Mouse (Mus musculus) ES-E14 (cell line): ENCODE measurements at regions not wholly inside any gene's neighbourhood (a gene's known extent, or its start where the extent isn't known, plus 50 kb on each side); places are given as distances from the start of the nearest gene placed in this dataset.

ENCODE experiments used
- DNase-seq: peaks from one replicate; pipeline ENCODE4 v3.0.0-alpha.2; 2013; ENCODE audit warnings: low read depth, low spot score
- H3K27ac ChIP-seq: 2 replicates; pipeline ENCODE4 v1.5.1; 2012; ENCODE audit warnings: low read depth, mild to moderate bottlenecking, low read length, moderate library complexity, mixed read lengths; ENCODE audit not compliant: poor library complexity, insufficient read depth, severe bottlenecking
- H3K36me3 ChIP-seq: 2 replicates; pipeline ENCODE4 v1.6.1; 2012; ENCODE audit warnings: mild to moderate bottlenecking, low read length, moderate library complexity, mixed read lengths; ENCODE audit not compliant: control insufficient read depth, poor library complexity, insufficient read depth, severe bottlenecking
- H3K4me1 ChIP-seq, 2 experiments: fragments of 150-350 bp in 1 of 2; sonication (generic) in 1 of 2; 2 replicates each; pipeline ENCODE4 v1.6.1; 2012; ENCODE audit warnings: low read length in 2 of 2, mild to moderate bottlenecking in 1 of 2, mixed read lengths in 1 of 2; ENCODE audit not compliant: control insufficient read depth in 2 of 2, insufficient read depth in 2 of 2, poor library complexity in 1 of 2
- H3K4me3 ChIP-seq, 2 experiments: fragments of 150-350 bp in 1 of 2; sonication (generic) in 1 of 2; 2 replicates each; pipeline ENCODE4 v1.5.1; 2012; ENCODE audit warnings: low read length in 2 of 2, low read depth in 1 of 2, mild to moderate bottlenecking in 1 of 2, mixed read lengths in 1 of 2; ENCODE audit not compliant: insufficient read depth in 1 of 2, poor library complexity in 1 of 2, severe bottlenecking in 1 of 2
- H3K9ac ChIP-seq: 2 replicates; pipeline ENCODE4 v1.6.1; 2012; ENCODE audit warnings: low read depth, mild to moderate bottlenecking, low read length, mixed read lengths; ENCODE audit not compliant: poor library complexity, insufficient read depth, severe bottlenecking
- H3K9me3 ChIP-seq: fragments of 150-350 bp; sonication (generic); 2 replicates; pipeline ENCODE4 v1.6.1; 2012; ENCODE audit warnings: low read depth, mild to moderate bottlenecking, low read length; ENCODE audit not compliant: control insufficient read depth, insufficient read depth
- CHD2 ChIP-seq: IDR thresholded peaks from 2 replicates; pipeline ENCODE4 v1.6.1; 2014; ENCODE audit warnings: mild to moderate bottlenecking, low read depth, low read length, inconsistent platforms
- HCFC1 ChIP-seq: IDR thresholded peaks from 2 replicates; pipeline ENCODE4 v1.6.1; 2012; ENCODE audit warnings: low read length, inconsistent platforms, borderline replicate concordance; ENCODE audit not compliant: insufficient read depth
- MAFK ChIP-seq: IDR thresholded peaks from 2 replicates; pipeline ENCODE4 v1.6.1; 2014; ENCODE audit warnings: mild to moderate bottlenecking, low read depth, low read length, inconsistent platforms; ENCODE audit not compliant: insufficient read depth
- ZC3H11A ChIP-seq: IDR thresholded peaks from 2 replicates; pipeline ENCODE4 v1.6.1; 2012; ENCODE audit warnings: low read depth, mild to moderate bottlenecking, inconsistent platforms, low read length, borderline replicate concordance
- ZNF384 ChIP-seq: IDR thresholded peaks from 2 replicates; pipeline ENCODE4 v1.6.1; 2012; ENCODE audit warnings: low read depth, low read length, inconsistent platforms
- in situ Hi-C, 2 experiments: fragments of 600-800 bp; cut with MboI; formaldehyde crosslinking; loops; one replicate each; pipeline ENCODE4 v1.15.1; 2025; ENCODE audit warnings: low sequenced_read_pairs in 2 of 2, inconsistent platforms in 1 of 2; ENCODE audit not compliant: unreplicated experiment in 2 of 2

DNA sequence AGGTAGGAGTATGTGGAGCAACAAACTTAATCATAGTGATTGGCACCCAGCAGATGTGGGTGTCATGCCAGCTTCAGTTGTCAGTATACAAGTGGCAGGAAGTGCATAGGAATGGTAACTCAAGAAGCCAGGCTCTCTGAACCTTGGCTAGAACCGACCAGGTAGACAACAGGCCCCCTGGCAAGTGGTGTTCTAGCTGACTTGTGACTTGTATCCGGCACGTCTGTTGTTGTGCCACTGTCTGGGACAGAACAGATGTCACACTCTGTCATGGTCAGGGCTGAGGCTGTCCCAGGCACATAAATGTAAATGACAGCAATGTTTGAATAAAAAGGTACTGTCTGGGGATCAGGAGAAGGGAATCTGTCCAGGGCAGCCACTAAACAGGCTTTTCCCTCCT, 316.0 kb downstream of the Gm49356 start:
- H3K9ac ChIP-seq, result no peak overlapping the region
- no peak for DNase-seq
- no peak overlapping the region for H3K27ac ChIP-seq
- H3K9me3 ChIP-seq, result no peaks in the 10 kb centered on the region
- TF ChIP-seq CHD2, result no peak
- no peak for TF ChIP-seq HCFC1
- no peak for TF ChIP-seq MAFK
- TF ChIP-seq ZC3H11A, result no peak
- no peak for TF ChIP-seq ZNF384
- no peak overlapping the region for H3K4me3 ChIP-seq
- no peaks in the 10 kb centered on the region for H3K36me3 ChIP-seq
- in situ Hi-C loops, result no loop called here
- peaks cover 0 to 12% of the 10 kb centered on the region in 2 experiments; a peak in 2 of 4 replicates for H3K4me1 ChIP-seq

DNA sequence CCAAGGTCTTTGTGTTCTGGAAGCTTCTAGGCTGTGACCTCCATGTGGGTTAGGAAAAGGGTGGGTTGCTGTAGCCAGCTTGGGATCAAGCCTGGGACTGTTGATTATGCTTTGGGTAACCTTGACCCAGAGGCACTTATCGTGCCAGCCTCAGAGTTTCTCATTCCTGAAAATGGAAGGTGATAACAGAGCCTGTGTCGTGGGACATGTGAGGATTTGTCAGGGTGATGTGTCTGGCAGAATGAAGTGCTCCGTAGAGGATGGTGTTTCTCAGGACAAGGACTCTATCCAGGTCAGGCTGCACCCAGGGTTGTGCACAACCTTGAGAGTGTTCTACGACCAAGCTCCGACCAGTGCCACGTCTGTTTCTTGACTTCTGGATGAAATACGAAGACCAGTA, 316.4 kb downstream of the Gm49356 start:
- Histone ChIP-seq H3K27ac (no peak overlapping the region), H3K9me3 (no peaks in the 10 kb centered on the region), H3K9ac (no peak overlapping the region), H3K4me3 (no peak overlapping the region), H3K36me3 (no peaks in the 10 kb centered on the region), H3K4me1 (peaks cover 0 to 12% of the 10 kb centered on the region in 2 experiments; a peak in 2 of 4 replicates)
- TF ChIP-seq MAFK, result no peak
- TF ChIP-seq CHD2, result no peak
- no peak for TF ChIP-seq ZC3H11A
- no peak for TF ChIP-seq HCFC1
- TF ChIP-seq ZNF384, result no peak
- DNase-seq, result no peak
- in situ Hi-C loops, result no loop called here

- H3K4me1 ChIP-seq, result peaks cover 0 to 12% of the 10 kb centered on the region in 2 experiments; a peak in 2 of 4 replicates
- no peaks in the 10 kb centered on the region for H3K36me3 ChIP-seq
- in situ Hi-C loops, result no loop called here
- TF ChIP-seq ZNF384, result no peak
- TF ChIP-seq ZC3H11A, result no peak
- no peak for TF ChIP-seq CHD2
- TF ChIP-seq HCFC1, result no peak
- TF ChIP-seq MAFK, result no peak
- no peak overlapping the region for H3K27ac ChIP-seq
- DNase-seq, result peak; percentile 27
- no peak overlapping the region for H3K4me3 ChIP-seq
- no peak overlapping the region for H3K9ac ChIP-seq
- no peaks in the 10 kb centered on the region for H3K9me3 ChIP-seq
These were observed 317.5 kb downstream of the Gm49356 start for GRCm38 (mm10) chr15:59206636-59207035.

GRCm38 (mm10) chr15:59207976-59208375, 318.9 kb downstream of the Gm49356 start:
- in situ Hi-C loops, result no loop called here

GRCm38 (mm10) chr15:59212362-59212761, 323.3 kb downstream of the Gm49356 start:
- no peak for TF ChIP-seq ZC3H11A
- no peak for TF ChIP-seq ZNF384
- TF ChIP-seq CHD2, result no peak
- no peak for TF ChIP-seq MAFK
- no peak for TF ChIP-seq HCFC1
- H3K4me3 ChIP-seq, result no peak overlapping the region
- no peaks in the 10 kb centered on the region for H3K9me3 ChIP-seq
- H3K9ac ChIP-seq, result no peak overlapping the region
- H3K4me1 ChIP-seq, result no peaks in the 10 kb centered on the region; a peak in 1 of 4 replicates
- no peaks in the 10 kb centered on the region for H3K36me3 ChIP-seq
- H3K27ac ChIP-seq, result no peak overlapping the region
- in situ Hi-C loops, result no loop called here
- DNase-seq, result no peak

More at GRCm38 (mm10) chr15:59207976-59208375, 318.9 kb downstream of the Gm49356 start:
- Histone ChIP-seq H3K9me3 (no peaks in the 10 kb centered on the region), H3K9ac (no peak overlapping the region), H3K36me3 (no peaks in the 10 kb centered on the region), H3K4me1 (peaks cover 0 to 4% of the 10 kb centered on the region in 2 experiments; a peak in 1 of 4 replicates), H3K27ac (no peak overlapping the region), H3K4me3 (no peak overlapping the region)
- DNase-seq, result no peak
- TF ChIP-seq HCFC1 (no peak), CHD2 (no peak), MAFK (no peak), ZC3H11A (no peak), ZNF384 (no peak)
